Mouse (Mus musculus) lung, embryonic 16.5 days (tissue): Measurements from ENCODE around the gene Gtf3c6. TPM values are rescaled to one million over a fixed set of nuclear protein-coding genes. Genes with fewer than 3 reads are reported as not detected.

Source experiments
- ATAC-seq: fragments of 200-750 bp; cut with Nextera tagmentation; 2 replicates; pipeline ENCODE4 v1.8.0; 2017; ENCODE audit warnings: low read depth, mild to moderate bottlenecking, moderate library complexity
- H3K27ac ChIP-seq: fragments of 300-500 bp; sonication (generic); 2 replicates; pipeline ENCODE4 v1.5.1; 2014; ENCODE audit warnings: mild to moderate bottlenecking, control low read depth, low read length
- H3K27me3 ChIP-seq: fragments of 300-500 bp; sonication (generic); 2 replicates; pipeline ENCODE4 v1.6.1; 2014; ENCODE audit warnings: low read depth, low read length, mixed read lengths; ENCODE audit not compliant: control insufficient read depth, insufficient read depth
- H3K36me3 ChIP-seq: fragments of 300-500 bp; sonication (generic); 2 replicates; pipeline ENCODE4 v1.6.1; 2014; ENCODE audit warnings: low read length; ENCODE audit not compliant: control insufficient read depth, insufficient read depth
- H3K4me1 ChIP-seq: fragments of 300-500 bp; sonication (generic); replicated peaks from 2 replicates; pipeline ENCODE4 v1.6.1; 2014; ENCODE audit warnings: low read length, mixed read lengths; ENCODE audit not compliant: control insufficient read depth, insufficient read depth
- H3K4me2 ChIP-seq: fragments of 300-500 bp; sonication (generic); 2 replicates; pipeline ENCODE4 v1.6.1; 2014; ENCODE audit warnings: low read depth, low read length, control low read depth
- H3K4me3 ChIP-seq: fragments of 300-500 bp; sonication (generic); 2 replicates; pipeline ENCODE4 v1.5.1; 2014; ENCODE audit warnings: mild to moderate bottlenecking, low read length, control low read depth
- H3K9ac ChIP-seq: fragments of 300-500 bp; sonication (generic); 2 replicates; pipeline ENCODE4 v1.6.1; 2014; ENCODE audit warnings: low read length, control low read depth
- H3K9me3 ChIP-seq: fragments of 300-500 bp; sonication (generic); 2 replicates; pipeline ENCODE4 v1.6.1; 2016; ENCODE audit warnings: low read length; ENCODE audit not compliant: control insufficient read depth
- WGBS: fragments of 180-500 bp; shearing (Covaris S2); extraction: QIAGEN DNeasy Blood & Tissue Kit; methylation state at CpG from one replicate; pipeline ENCODE4 v1.1.7; 2014; 5-methylcytosine and 5-hydroxymethylcytosine counted together
- polyA plus RNA-seq: library from polyadenylated mRNA; unstranded; fragments of >200 nt; fragmentation: Nextera tagmentation; extraction: Ambion mirVana; gene quantifications from 2 replicates; pipeline ENCODE4 v1.2.1, GENCODE M21; 2015

Gene Gtf3c6
- polyA plus RNA-seq, 1 experiment from 2014 or later: 82.7 TPM

GRCm38 (mm10) chr10:40246374-40247165, 11.3 kb downstream of the Gtf3c6 start, which contains the start of gene Rpf2:
TSS of gene Rpf2 (minus strand) at chr10:40247036.
- H3K36me3 ChIP-seq: peaks cover 29% of the 10 kb centered on the region
- under 1% methylated on average over 54 of the region's 54 CpGs for WGBS
- peak within 1 kb of the TSS; percentile 80 for H3K9ac ChIP-seq
- peak within 1 kb of the TSS; percentile 80 for H3K4me2 ChIP-seq
- H3K27me3 ChIP-seq: no peaks in the 10 kb centered on the region
- peak within 1 kb of the TSS; percentile 70 for H3K27ac ChIP-seq
- no peaks in the 10 kb centered on the region for H3K9me3 ChIP-seq
- H3K4me1 ChIP-seq: 0 out of 2 replicates have a peak, but pooled peaks cover 5% of the 10 kb centered on the region
- peak within 1 kb of the TSS; percentile 86 for H3K4me3 ChIP-seq
- ATAC-seq: peak; percentile 94

DNA sequence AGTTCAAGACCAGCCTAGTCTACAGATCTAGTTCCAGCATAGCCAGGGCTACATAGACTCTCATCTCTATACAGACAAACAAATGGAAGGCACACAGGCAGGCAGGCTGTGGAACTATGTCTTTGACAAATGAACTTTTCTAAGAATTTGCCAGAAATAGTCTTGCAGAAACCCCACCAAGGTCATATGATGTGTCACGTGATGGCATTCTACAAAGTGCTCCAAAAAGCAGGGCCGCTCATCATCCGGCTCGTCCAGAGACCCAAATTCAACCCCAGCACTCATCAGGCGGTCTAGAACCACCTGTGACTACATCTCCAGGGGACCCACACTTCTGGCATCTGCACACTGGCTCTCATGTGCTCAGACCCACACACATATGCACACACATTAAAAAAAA, 20.1 kb downstream of the Gtf3c6 start:
- H3K36me3 ChIP-seq: peaks cover 32% of the 10 kb centered on the region
- no peaks in the 10 kb centered on the region for H3K9me3 ChIP-seq
- 96% methylated on average over 5 of the region's 5 CpGs for WGBS
- no peaks in the 10 kb centered on the region for H3K27me3 ChIP-seq
- no peak for ATAC-seq
- no peak overlapping the region for H3K4me2 ChIP-seq
- no peak overlapping the region for H3K4me3 ChIP-seq
- no peak overlapping the region for H3K9ac ChIP-seq
- no peaks in the 10 kb centered on the region for H3K4me1 ChIP-seq
- no peak overlapping the region for H3K27ac ChIP-seq

DNA sequence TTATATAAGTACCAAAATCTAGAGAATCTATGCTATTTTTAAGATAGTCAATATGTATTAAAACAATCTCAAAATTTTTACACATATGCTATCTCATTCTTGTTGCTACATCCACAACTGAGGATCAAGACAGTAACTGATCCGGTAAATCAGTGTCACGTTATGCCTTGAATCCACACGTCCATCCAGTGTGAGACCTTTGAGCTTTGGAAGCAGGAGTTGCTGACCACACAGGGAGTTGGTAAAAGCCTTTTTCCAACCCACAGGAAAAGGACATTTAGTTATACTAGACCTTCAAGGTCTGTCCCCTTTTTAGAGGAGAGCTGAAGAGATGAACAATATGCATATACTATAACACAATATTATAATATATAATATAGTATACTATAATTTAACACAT, 24.7 kb downstream of the Gtf3c6 start:
- Histone ChIP-seq H3K9ac (no peak overlapping the region), H3K4me2 (no peak overlapping the region), H3K27ac (no peak overlapping the region), H3K4me1 (no peaks in the 10 kb centered on the region), H3K27me3 (no peaks in the 10 kb centered on the region), H3K9me3 (no peaks in the 10 kb centered on the region), H3K4me3 (no peak overlapping the region), H3K36me3 (peaks cover 35% of the 10 kb centered on the region)
- WGBS: 87% methylated on average over 3 of the region's 3 CpGs
- no peak for ATAC-seq

- no peak overlapping the region for H3K27ac ChIP-seq
- ATAC-seq: no peak
- no peak overlapping the region for H3K9ac ChIP-seq
- 67% methylated on average over 7 of the region's 7 CpGs for WGBS
- H3K4me2 ChIP-seq: no peak overlapping the region
- H3K36me3 ChIP-seq: peaks cover 34% of the 10 kb centered on the region
- H3K27me3 ChIP-seq: no peaks in the 10 kb centered on the region
- no peaks in the 10 kb centered on the region for H3K9me3 ChIP-seq
- H3K4me1 ChIP-seq: no peaks in the 10 kb centered on the region
- H3K4me3 ChIP-seq: no peak overlapping the region
Observed at GRCm38 (mm10) chr10:40232442-40232841, 25.5 kb downstream of the Gtf3c6 start.

GRCm38 (mm10) chr10:40229725-40230124, 28.2 kb downstream of the Gtf3c6 start:
- WGBS: 100% methylated on average over 1 of the region's 1 CpGs
- Histone ChIP-seq H3K4me3 (no peak overlapping the region), H3K9ac (no peak overlapping the region), H3K9me3 (no peaks in the 10 kb centered on the region), H3K36me3 (peaks cover 35% of the 10 kb centered on the region), H3K4me1 (no peaks in the 10 kb centered on the region), H3K27ac (no peak overlapping the region), H3K4me2 (no peak overlapping the region), H3K27me3 (no peaks in the 10 kb centered on the region)
- no peak for ATAC-seq

DNA sequence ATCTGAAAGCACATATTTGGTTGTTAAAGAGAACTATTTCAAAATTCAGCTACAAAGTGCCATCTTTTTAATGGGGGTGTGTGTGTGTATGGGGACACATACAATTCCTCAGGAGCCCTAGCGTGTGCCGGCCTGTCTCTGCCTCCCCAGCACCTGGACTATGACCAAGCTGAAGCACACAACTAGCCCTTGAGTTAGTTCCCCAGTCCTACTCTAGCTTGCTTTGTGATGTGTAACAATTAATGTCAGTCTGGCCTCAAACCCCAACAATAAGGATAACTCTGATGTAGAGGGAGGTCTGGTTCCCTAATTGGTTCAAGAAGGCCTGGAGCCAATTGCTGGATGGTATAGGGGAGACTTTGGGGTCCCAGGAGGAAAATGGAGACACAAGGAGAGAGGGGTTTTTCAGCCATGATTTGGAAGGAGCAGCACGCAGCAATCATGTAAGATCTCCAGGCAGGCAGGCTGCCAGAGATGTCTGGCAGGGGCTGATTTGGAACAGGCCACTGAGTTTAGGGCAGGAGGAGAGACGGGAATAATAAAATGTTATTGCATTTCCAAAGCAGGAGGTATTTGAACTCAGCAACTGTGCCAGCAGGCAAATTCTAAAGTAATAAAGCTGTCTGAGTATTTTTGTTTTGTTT, 30.1 kb downstream of the Gtf3c6 start:
- Histone ChIP-seq H3K9me3 (no peaks in the 10 kb centered on the region), H3K4me3 (no peak overlapping the region), H3K27me3 (no peaks in the 10 kb centered on the region), H3K27ac (no peak overlapping the region), H3K9ac (no peak overlapping the region), H3K36me3 (peaks cover 42% of the 10 kb centered on the region), H3K4me1 (no peaks in the 10 kb centered on the region), H3K4me2 (no peak overlapping the region)
- ATAC-seq: no peak
- WGBS: 78% methylated on average over 4 of the region's 4 CpGs

DNA sequence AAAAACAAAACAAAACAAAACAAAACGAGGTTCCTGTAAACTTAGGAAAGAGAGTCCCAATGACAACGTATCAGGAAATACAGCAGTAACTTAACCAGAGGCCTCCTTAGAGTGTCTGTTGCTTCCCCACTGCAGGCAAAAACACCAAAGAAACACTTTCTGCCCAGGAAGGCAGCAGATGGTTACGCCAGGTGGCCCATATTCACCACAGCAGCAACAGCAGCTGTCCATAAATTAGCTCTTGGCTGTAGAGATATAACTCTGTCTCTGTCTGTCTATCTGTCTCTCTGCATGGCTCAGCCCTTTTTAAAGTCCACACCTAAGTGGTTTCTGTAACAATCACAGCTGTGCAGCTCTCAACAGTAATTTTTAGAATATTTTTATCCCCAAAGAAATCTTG, 39.0 kb downstream of the Gtf3c6 start:
- H3K9me3 ChIP-seq: peaks cover 4% of the 10 kb centered on the region; the same call in 1 of the 2 replicates
- ATAC-seq: no peak
- no peaks in the 10 kb centered on the region for H3K4me1 ChIP-seq
- H3K27ac ChIP-seq: no peak overlapping the region
- WGBS: 70% methylated on average over 3 of the region's 3 CpGs
- H3K4me2 ChIP-seq: no peak overlapping the region
- H3K9ac ChIP-seq: no peak overlapping the region
- no peak overlapping the region for H3K4me3 ChIP-seq
- H3K27me3 ChIP-seq: no peaks in the 10 kb centered on the region
- peaks cover 20% of the 10 kb centered on the region for H3K36me3 ChIP-seq

- H3K4me3 ChIP-seq: no peak overlapping the region
- H3K9ac ChIP-seq: no peak overlapping the region
Observed at GRCm38 (mm10) chr10:40212443-40213169, 45.3 kb downstream of the Gtf3c6 start.

More at GRCm38 (mm10) chr10:40212443-40213169, 45.3 kb downstream of the Gtf3c6 start:
- 29% methylated on average over 13 of the region's 13 CpGs for WGBS
- no peak overlapping the region for H3K4me2 ChIP-seq
- H3K4me1 ChIP-seq: no peaks in the 10 kb centered on the region
- no peaks in the 10 kb centered on the region for H3K9me3 ChIP-seq
- no peaks in the 10 kb centered on the region for H3K36me3 ChIP-seq
- H3K27me3 ChIP-seq: no peaks in the 10 kb centered on the region
- no peak overlapping the region for H3K27ac ChIP-seq
- peak; percentile 92 for ATAC-seq
